Mouse (Mus musculus): ENCODE measurements around the gene Ube2j2. TPM values are rescaled to one million over a fixed set of nuclear protein-coding genes. Genes with fewer than 3 reads are reported as not detected.

Ube2j2 gene
- polyA plus RNA-seq, 1 experiment from 2014 or later: 67.0 TPM

DNA sequence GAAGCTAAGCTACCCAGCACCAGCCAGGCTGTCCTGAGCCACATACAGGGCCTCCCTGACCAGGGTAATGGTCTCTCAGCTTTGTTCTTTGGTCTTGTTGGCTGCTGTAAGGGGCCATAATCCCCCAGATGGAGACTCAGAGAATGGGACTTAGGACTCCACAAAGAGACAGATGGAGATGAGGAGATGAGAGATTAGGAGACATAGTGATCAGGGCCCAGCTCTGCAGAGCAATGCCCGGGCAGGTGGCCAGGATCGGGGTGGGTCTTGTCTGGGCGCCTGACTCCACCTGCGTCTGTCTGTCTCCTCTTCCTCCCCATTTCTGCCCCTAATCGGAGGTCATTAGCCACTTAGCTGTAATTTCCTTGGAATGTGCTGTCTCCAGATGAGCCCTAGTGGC, 26.7 kb downstream of the Ube2j2 start:
- Histone ChIP-seq H3K36me3 (ENCODE audit: insufficient read depth, low read length) (no peaks in the 10 kb centered on the region; the same call in 1 of the 2 replicates), H3K9ac (replicated peaks; ENCODE audit: low read depth) (no peak overlapping the region), H3K4me3 (ENCODE audit: low read depth, low read length) (no peak overlapping the region), H3K9me3 (ENCODE audit: low read length) (no peaks in the 10 kb centered on the region), H3K4me2 (replicated peaks; ENCODE audit: low read depth, low read length) (no peak overlapping the region), H3K27me3 (replicated peaks; ENCODE audit: insufficient read depth, low read length) (no peaks in the 10 kb centered on the region), H3K4me1 (ENCODE audit: insufficient read depth, low read depth, low read length) (no peaks in the 10 kb centered on the region), H3K27ac (ENCODE audit: low read length) (no peak overlapping the region)
- no peak for TF ChIP-seq EP300 (IDR thresholded peaks at IDR 0.05)
- no peak for TF ChIP-seq CTCF (IDR thresholded peaks at IDR 0.05)
- ATAC-seq (no peak), DNase-seq (ENCODE audit: low spot score) (no peak)
- 78% methylated on average over 5 of the region's 5 CpGs for WGBS

- WGBS: 55% methylated on average over 6 of the region's 6 CpGs
- Histone ChIP-seq H3K4me3 (ENCODE audit: low read depth, low read length) (no peak overlapping the region), H3K9me3 (ENCODE audit: low read length) (no peaks in the 10 kb centered on the region), H3K9ac (replicated peaks; ENCODE audit: low read depth) (no peak overlapping the region), H3K36me3 (ENCODE audit: insufficient read depth, low read length) (no peaks in the 10 kb centered on the region), H3K4me1 (ENCODE audit: insufficient read depth, low read depth, low read length) (no peaks in the 10 kb centered on the region), H3K27ac (ENCODE audit: low read length) (no peak overlapping the region), H3K4me2 (replicated peaks; ENCODE audit: low read depth, low read length) (no peak overlapping the region), H3K27me3 (replicated peaks; ENCODE audit: insufficient read depth, low read length) (no peaks in the 10 kb centered on the region)
- DNase-seq (ENCODE audit: low spot score): no peak
- ATAC-seq: no peak
- no peak for TF ChIP-seq EP300 (IDR thresholded peaks at IDR 0.05)
- TF ChIP-seq CTCF (IDR thresholded peaks at IDR 0.05): no peak
Measured at GRCm38 (mm10) chr4:155972651-155973050, 29.0 kb downstream of the Ube2j2 start.

GRCm38 (mm10) chr4:155973239-155973638, 29.6 kb downstream of the Ube2j2 start:
- DNase-seq (ENCODE audit: low spot score) (no peak), ATAC-seq (no peak)
- Histone ChIP-seq H3K27me3 (replicated peaks; ENCODE audit: insufficient read depth, low read length) (no peaks in the 10 kb centered on the region), H3K36me3 (ENCODE audit: insufficient read depth, low read length) (no peaks in the 10 kb centered on the region), H3K9me3 (ENCODE audit: low read length) (no peaks in the 10 kb centered on the region), H3K4me3 (ENCODE audit: low read depth, low read length) (no peak overlapping the region), H3K9ac (replicated peaks; ENCODE audit: low read depth) (no peak overlapping the region), H3K27ac (ENCODE audit: low read length) (no peak overlapping the region), H3K4me1 (ENCODE audit: insufficient read depth, low read depth, low read length) (no peaks in the 10 kb centered on the region), H3K4me2 (replicated peaks; ENCODE audit: low read depth, low read length) (no peak overlapping the region)
- 87% methylated on average over 2 of the region's 2 CpGs for WGBS
- TF ChIP-seq EP300 (IDR thresholded peaks at IDR 0.05) (no peak), CTCF (IDR thresholded peaks at IDR 0.05) (0 out of 2 replicates have a peak, but pooled peaks have one; percentile 7)

- no peak overlapping the region for H3K27ac ChIP-seq (ENCODE audit: low read length)
- H3K9me3 ChIP-seq (ENCODE audit: low read length): no peaks in the 10 kb centered on the region
- H3K36me3 ChIP-seq (ENCODE audit: insufficient read depth, low read length): no peaks in the 10 kb centered on the region
- TF ChIP-seq CTCF (IDR thresholded peaks at IDR 0.05) (no peak), EP300 (IDR thresholded peaks at IDR 0.05) (no peak)
- no peak overlapping the region for H3K4me2 ChIP-seq (replicated peaks; ENCODE audit: low read depth, low read length)
- no peak for ATAC-seq
- no peak overlapping the region for H3K4me3 ChIP-seq (ENCODE audit: low read depth, low read length)
- H3K4me1 ChIP-seq (ENCODE audit: insufficient read depth, low read depth, low read length): no peaks in the 10 kb centered on the region
- no peaks in the 10 kb centered on the region for H3K27me3 ChIP-seq (replicated peaks; ENCODE audit: insufficient read depth, low read length)
- no peak overlapping the region for H3K9ac ChIP-seq (replicated peaks; ENCODE audit: low read depth)
- WGBS: 68% methylated on average over 12 of the region's 12 CpGs
- DNase-seq (ENCODE audit: low spot score): no peak
Measured at GRCm38 (mm10) chr4:155981436-155982082, 37.9 kb downstream of the Ube2j2 start.

DNA sequence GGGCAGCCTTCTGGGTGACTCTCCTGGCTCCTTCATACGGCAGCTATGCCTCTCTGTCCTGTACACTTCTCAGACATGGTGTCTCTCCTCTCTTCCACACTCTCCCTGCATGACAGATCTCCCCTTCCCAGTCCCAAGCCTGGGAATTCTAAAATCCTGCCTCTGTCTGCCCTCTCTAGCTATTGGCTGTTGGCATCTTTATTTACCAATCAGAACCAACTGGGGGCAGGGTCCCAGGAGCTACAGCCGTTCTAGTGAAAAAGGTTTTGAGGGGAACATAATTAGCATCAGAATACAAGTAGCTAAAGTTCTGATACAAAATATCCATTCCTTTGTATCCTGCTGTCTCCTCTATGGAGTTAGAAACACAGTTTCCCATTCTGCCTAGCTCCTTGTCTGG, 40.2 kb downstream of the Ube2j2 start:
- DNase-seq (ENCODE audit: low spot score): no peak
- no peaks in the 10 kb centered on the region for H3K9me3 ChIP-seq (ENCODE audit: low read length)
- WGBS: 25% methylated on average over 2 of the region's 2 CpGs

DNA sequence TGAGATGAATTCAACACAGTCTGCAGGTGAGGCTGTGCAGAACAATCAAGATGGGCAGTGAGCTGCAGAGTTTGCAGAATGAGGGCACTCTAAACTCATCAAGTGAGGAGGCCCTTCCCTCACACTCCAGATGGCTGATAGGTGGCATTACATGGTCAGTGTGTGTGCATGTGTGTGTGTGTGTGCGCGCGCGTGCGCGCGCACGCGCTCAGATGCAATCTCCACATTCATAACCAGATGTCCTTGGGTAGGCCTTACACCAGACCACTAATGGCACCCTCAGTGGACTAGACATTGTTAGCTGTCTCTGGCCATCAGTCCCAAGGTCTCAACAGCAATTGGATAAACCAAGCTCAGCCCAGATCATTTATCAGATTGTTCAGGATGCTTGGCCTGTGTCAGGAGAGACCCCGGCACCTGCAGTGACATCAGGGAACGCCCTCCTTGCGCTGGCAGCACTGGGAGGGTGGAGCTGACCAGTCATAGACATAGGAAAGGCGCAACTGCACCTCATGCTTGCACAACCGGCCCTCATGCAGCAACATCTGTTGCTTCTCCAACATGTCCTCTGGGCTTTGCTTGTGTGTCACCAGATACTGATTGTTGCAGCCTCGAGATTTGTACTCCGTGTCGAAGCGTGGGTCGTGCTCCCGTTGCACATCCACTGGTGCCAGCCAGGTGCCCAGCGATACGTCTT, 47.7 kb downstream of the Ube2j2 start:
- H3K9me3 ChIP-seq (ENCODE audit: low read length): no peaks in the 10 kb centered on the region
- H3K4me1 ChIP-seq (ENCODE audit: insufficient read depth, low read depth, low read length): peaks cover 15% of the 10 kb centered on the region; the same call in 1 of the 2 replicates
- H3K27me3 ChIP-seq (replicated peaks; ENCODE audit: insufficient read depth, low read length): no peaks in the 10 kb centered on the region
- peak overlapping the region; percentile 96 for H3K4me2 ChIP-seq (replicated peaks; ENCODE audit: low read depth, low read length)
- peak overlapping the region; percentile 68; the same call in 1 of the 2 replicates for H3K9ac ChIP-seq (replicated peaks; ENCODE audit: low read depth)
- ATAC-seq (no peak), DNase-seq (ENCODE audit: low spot score) (peak; percentile 18)
- H3K27ac ChIP-seq (ENCODE audit: low read length): peak overlapping the region; percentile 94
- no peaks in the 10 kb centered on the region for H3K36me3 ChIP-seq (ENCODE audit: insufficient read depth, low read length)
- 82% methylated on average over 22 of the region's 22 CpGs for WGBS
- TF ChIP-seq EP300 (IDR thresholded peaks at IDR 0.05) (no peak), CTCF (IDR thresholded peaks at IDR 0.05) (no peak)
- H3K4me3 ChIP-seq (ENCODE audit: low read depth, low read length): peak overlapping the region; percentile 59

More for the DNA sequence above, 40.2 kb downstream of the Ube2j2 start:
- Histone ChIP-seq H3K4me1 (ENCODE audit: insufficient read depth, low read depth, low read length) (no peaks in the 10 kb centered on the region), H3K4me2 (replicated peaks; ENCODE audit: low read depth, low read length) (no peak overlapping the region), H3K27me3 (replicated peaks; ENCODE audit: insufficient read depth, low read length) (no peaks in the 10 kb centered on the region), H3K27ac (ENCODE audit: low read length) (no peak overlapping the region), H3K4me3 (ENCODE audit: low read depth, low read length) (no peak overlapping the region), H3K9ac (replicated peaks; ENCODE audit: low read depth) (no peak overlapping the region), H3K36me3 (ENCODE audit: insufficient read depth, low read length) (no peaks in the 10 kb centered on the region)
- no peak for ATAC-seq
- TF ChIP-seq CTCF (IDR thresholded peaks at IDR 0.05) (no peak), EP300 (IDR thresholded peaks at IDR 0.05) (no peak)

Data from lung, postnatal 0 days (tissue).